Mouse (Mus musculus): ENCODE data around the gene Klf11.

The Klf11 gene

DNA sequence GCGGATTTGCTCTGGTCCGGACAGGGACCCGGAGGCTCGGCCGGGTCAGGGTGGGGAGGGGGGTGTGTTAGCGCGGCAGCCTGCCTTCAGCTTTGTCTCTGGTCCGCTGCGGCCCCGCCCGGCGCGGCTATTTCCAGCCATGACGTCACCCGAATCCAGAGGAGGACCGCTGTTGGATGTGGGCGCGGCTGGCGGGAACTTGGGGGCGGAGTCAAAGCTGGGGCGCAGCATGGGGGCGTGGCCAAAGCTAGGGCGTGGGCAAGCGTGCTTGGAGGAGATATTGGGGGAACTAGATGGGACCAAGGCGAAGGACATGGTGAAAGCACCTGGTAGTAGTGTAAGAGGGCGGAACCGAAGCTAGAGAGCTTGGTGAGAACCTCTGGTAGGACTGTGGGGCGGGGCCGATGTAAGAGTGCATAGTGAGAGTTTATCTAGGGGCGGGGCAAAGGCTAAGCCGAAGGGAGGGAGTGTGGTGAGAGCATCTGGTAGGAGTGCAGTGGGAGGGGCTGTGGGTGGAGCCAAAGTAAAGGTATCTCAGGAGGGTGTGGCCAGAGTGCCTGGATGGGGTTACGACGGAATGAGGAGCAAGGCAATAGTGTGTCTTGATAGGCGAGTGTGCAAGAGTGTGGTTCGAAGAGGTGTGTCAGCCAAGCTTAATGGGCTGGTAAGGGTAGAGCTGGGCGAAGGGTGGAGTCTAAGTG is 718 bp downstream of the Klf11 start:
- peak; percentile 87 for DNase-seq (ENCODE audit: extremely low read depth, low read depth)

- no peak for DNase-seq (ENCODE audit: extremely low read depth, low read depth)
These were observed 3.2 kb downstream of the Klf11 start for GRCm38 (mm10) chr12:24654065-24654862.

- no peak for DNase-seq (ENCODE audit: extremely low read depth, low read depth)
These were observed 5.4 kb downstream of the Klf11 start for GRCm38 (mm10) chr12:24656436-24656835.

DNA sequence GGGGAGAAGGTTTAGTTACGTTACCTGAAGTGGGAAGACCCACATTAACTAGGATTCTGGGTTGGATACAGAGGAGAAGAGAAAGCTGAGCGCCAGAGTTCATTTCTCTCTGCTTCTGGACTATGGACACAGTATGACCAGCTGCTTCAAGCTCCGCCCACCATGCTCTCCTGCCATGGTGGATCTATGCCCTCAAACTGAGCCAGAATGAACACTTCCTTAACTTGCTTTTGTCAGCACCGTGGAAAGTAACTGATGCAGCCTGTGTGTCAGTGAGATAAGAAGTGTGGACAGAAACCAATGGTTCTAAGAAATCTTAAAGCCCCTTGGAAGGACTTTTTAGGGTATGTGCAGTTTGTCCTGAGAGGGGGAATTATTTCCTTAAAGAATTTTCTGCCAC is 7.9 kb downstream of the Klf11 start:
- no peak for DNase-seq (ENCODE audit: extremely low read depth, low read depth)

- no peak for DNase-seq (ENCODE audit: extremely low read depth, low read depth)
These were observed 8.8 kb downstream of the Klf11 start for GRCm38 (mm10) chr12:24659923-24660322.

- DNase-seq (ENCODE audit: extremely low read depth, low read depth) = no peak
These were observed 10.0 kb downstream of the Klf11 start for GRCm38 (mm10) chr12:24661100-24661499.

- DNase-seq (ENCODE audit: extremely low read depth, low read depth) = no peak
These were observed 11.1 kb downstream of the Klf11 start for GRCm38 (mm10) chr12:24662131-24662530.

DNA sequence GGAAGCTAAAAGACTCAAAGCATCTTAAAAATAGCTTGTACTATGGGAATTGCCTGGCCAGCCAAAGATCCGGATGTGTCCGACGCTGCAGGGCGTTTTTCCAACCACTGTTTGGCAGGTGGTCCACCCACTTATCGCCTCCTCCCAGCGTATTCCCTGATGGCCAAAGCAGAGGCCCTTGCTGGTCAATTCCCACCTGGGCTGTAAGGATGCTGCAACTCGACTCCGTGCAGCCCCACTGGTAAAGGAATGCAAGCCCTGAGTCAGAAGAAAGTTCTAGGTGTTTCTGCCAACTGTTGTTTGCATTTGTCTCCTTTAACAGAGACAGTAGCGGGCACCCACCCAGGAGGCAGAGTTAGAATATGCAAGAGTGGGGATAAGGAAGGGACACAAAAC is 29.0 kb downstream of the Klf11 start:
- DNase-seq (ENCODE audit: extremely low read depth, low read depth) = no peak

- DNase-seq (ENCODE audit: extremely low read depth, low read depth) = no peak
These were observed 29.6 kb downstream of the Klf11 start for GRCm38 (mm10) chr12:24680492-24681285.

DNA sequence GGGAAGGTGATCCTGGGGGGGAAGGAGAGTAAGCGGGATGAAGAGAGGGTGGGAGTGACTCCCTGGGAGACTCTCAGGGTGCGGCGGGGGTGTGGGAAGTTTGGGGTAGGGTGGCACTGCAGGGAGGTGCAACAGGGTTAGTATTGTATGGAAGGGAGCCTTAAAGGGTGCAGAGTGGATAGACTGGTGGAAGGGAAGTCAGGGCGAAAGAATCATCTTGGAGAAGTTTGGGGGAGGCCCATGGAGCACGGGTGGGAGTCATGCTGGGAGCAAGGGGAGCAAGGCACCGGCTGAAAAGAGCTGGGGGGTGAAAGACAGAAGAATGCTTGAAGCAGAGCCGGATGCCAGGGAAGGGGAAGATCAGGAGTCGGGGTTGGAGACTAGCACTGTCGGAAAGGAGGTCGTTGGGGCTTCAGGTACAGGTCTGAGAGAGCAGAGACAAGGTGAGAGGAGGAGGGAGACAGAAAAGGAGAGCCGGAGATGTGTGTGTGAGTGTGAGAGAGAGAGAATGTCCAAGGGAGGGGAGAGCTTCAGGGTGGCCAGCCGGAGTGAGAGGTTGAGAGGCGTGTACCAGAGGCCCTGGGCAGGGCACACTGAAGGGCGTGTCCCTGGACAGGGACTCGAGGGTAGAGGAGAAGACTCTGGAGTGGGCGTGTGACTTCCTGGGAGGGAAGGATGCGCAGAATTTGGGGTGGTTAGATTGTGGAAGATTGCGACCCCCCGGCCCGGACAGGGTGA is 30.4 kb downstream of the Klf11 start, which contains the start of gene Cys1:
Gene Cys1, minus strand, starts transcription at position 528 of the 738 bp plus-strand sequence.
- no peak for DNase-seq (ENCODE audit: extremely low read depth, low read depth)

GRCm38 (mm10) chr12:24682563-24682962 is 31.5 kb downstream of the Klf11 start:
- DNase-seq (ENCODE audit: extremely low read depth, low read depth) = no peak

- no peak for DNase-seq (ENCODE audit: extremely low read depth, low read depth)
These were observed 32.4 kb downstream of the Klf11 start for GRCm38 (mm10) chr12:24683461-24683860.

DNA sequence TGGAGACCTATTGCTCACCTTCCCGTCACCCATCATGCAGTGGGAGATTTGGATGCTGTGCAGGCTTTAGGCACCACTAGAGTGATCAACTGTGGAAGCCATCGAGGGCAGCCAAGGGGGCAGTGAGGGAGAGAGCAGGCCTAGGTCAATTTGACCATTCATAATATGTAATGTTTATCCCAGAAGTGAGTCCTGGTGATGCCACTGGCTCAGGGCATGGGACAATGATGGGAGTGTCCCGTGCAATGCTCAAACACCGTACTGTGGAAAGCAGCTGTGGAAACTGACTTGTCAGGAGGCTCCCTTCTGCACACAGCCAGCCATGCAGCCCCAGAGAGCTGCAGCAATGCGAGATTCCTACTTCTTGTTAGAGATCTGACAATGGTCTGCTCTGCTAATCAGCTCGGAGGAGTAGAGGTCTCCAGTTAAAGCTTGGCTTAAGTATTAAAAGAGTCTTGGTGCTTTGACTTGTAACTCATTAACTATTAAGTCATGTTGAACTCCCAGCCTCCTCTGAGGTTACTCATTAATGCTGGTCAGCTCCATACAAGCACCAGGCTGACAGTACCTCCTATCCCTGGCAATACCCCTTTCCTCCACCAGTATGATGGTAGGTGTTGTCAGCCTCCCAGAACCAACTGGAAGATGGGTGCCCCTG is 35.1 kb downstream of the Klf11 start:
- no peak for DNase-seq (ENCODE audit: extremely low read depth, low read depth)

DNA sequence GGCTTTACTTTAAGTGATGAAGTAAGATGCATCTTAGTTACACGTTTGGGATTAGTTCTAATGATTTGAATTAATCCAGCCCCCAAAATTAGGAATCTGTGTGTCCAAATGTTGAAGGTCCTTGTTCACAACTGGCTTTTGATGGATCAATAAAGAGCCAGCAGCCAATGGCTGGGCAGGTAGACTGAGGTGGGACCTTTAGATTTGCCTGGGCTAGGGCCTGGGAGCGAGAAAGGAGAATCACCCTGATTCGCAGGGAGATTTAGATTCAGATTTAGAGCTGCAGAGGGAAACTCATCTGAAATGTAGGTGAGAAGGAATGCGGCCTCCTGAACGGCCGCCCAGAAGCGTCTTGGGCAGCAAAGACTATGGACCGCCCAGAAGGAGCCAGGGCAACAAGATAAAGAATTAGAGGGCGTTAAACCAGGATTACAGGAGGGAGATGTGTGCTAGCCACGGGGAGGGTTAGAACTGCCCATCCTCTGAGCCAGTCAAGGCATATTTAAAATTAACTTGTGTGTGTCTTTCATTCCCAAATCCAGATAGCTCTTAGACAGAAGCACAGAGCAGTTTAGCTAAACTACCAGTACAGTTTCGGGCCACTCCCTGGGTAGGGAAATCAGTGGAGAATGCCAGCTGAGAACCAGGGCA is 35.7 kb downstream of the Klf11 start:
- no peak for DNase-seq (ENCODE audit: extremely low read depth, low read depth)

GRCm38 (mm10) chr12:24690351-24690750 is 39.3 kb downstream of the Klf11 start:
- DNase-seq (ENCODE audit: extremely low read depth, low read depth) = no peak

GRCm38 (mm10) chr12:24696500-24697483 is 45.7 kb downstream of the Klf11 start:
- DNase-seq (ENCODE audit: extremely low read depth, low read depth) = peak; percentile 64

GRCm38 (mm10) chr12:24697484-24698204 is 46.6 kb downstream of the Klf11 start:
- DNase-seq (ENCODE audit: extremely low read depth, low read depth) = peak; percentile 75

GRCm38 (mm10) chr12:24698514-24698913 is 47.4 kb downstream of the Klf11 start:
- no peak for DNase-seq (ENCODE audit: extremely low read depth, low read depth)
